Mouse (Mus musculus): ENCODE results near the gene Clps.

- TF ChIP-seq ETS1 (IDR thresholded peaks at IDR 0.05; ENCODE audit: low read depth, low read length) (no peak), HCFC1 (IDR thresholded peaks at IDR 0.05; ENCODE audit: low read depth, low read length) (no peak), MAX (IDR thresholded peaks at IDR 0.05; ENCODE audit: low read length) (no peak), USF2 (IDR thresholded peaks at IDR 0.05; ENCODE audit: borderline replicate concordance in 1 of 2, insufficient read depth in 1 of 2, low read depth in 1 of 2, low read length in 2 of 2) (no peak), CTCF (IDR thresholded peaks at IDR 0.05 in 2 of 3, conservative IDR thresholded peaks at IDR 0.05 in 1 of 3; ENCODE audit: control insufficient read depth in 1 of 3, insufficient read depth in 1 of 3, low read depth in 2 of 3, low read length in 3 of 3, poor library complexity in 1 of 3, severe bottlenecking in 1 of 3) (no peak), POLR2A (IDR thresholded peaks at IDR 0.05; ENCODE audit: control insufficient read depth in 1 of 2, insufficient read depth in 1 of 2, low read depth in 1 of 2, low read length in 2 of 2, poor library complexity in 1 of 2) (no peak), ZNF384 (IDR thresholded peaks at IDR 0.05; ENCODE audit: low read depth, low read length) (no peak), NELFE (IDR thresholded peaks at IDR 0.05; ENCODE audit: low read depth, low read length) (no peak), E2F4 (IDR thresholded peaks at IDR 0.05; ENCODE audit: borderline replicate concordance, low read depth, low read length) (no peak)
Measured at GRCm38 (mm10) chr17:28560598-28560997, at the start of gene Clps.
